Mouse (Mus musculus) E14TG2a.4 (cell line): ENCODE measurements around the gene Lgals9.

Source experiments
- CTCF ChIP-seq: conservative IDR thresholded peaks from 2 replicates; pipeline ENCODE4 v1.5.1; 2014; ENCODE audit warnings: low read length
- NANOG ChIP-seq: IDR thresholded peaks from 2 replicates; pipeline ENCODE4 v1.6.1; 2014; ENCODE audit warnings: borderline replicate concordance, low read length, mixed read lengths
- POU5F1 ChIP-seq: IDR thresholded peaks from 2 replicates; pipeline ENCODE4 v1.6.1; 2014; ENCODE audit warnings: low read length, borderline replicate concordance

- no peak for TF ChIP-seq NANOG
- TF ChIP-seq CTCF = no peak
- no peak for TF ChIP-seq POU5F1
These were observed 38.6 kb upstream of the Lgals9 start for GRCm38 (mm10) chr11:79023342-79023741.
